Mouse (Mus musculus) spleen, adult 2 months (tissue): Measurements from ENCODE around the gene Lyzl6.

Source experiments
- CTCF ChIP-seq: fragments of 200-500 bp; IDR thresholded peaks from 2 replicates; pipeline ENCODE4 v1.5.1; 2011; ENCODE audit warnings: mild to moderate bottlenecking, inconsistent platforms; ENCODE audit not compliant: insufficient read depth, insufficient read length, insufficient replicate concordance; ENCODE audit errors: extremely low read depth
- POLR2A ChIP-seq: fragments of 200-500 bp; IDR thresholded peaks from 2 replicates; pipeline ENCODE4 v1.6.1; 2011; ENCODE audit warnings: low read depth, low read length, inconsistent platforms

GRCm38 (mm10) chr11:103648656-103649055, 10.0 kb upstream of the Lyzl6 start:
- no peak for TF ChIP-seq POLR2A
- TF ChIP-seq CTCF: no peak
